Mouse (Mus musculus) liver, postnatal 0 days (tissue): ENCODE measurements around the gene Znhit2.

Experiments used
- CTCF ChIP-seq: sonication (generic); IDR thresholded peaks from 2 replicates; pipeline ENCODE4 v1.5.1; 2016; ENCODE audit warnings: antibody characterized with exemption, low read depth
- EP300 ChIP-seq: IDR thresholded peaks from 2 replicates; pipeline ENCODE4 v1.6.1; 2016; ENCODE audit warnings: antibody characterized with exemption, low read depth, mild to moderate bottlenecking

DNA sequence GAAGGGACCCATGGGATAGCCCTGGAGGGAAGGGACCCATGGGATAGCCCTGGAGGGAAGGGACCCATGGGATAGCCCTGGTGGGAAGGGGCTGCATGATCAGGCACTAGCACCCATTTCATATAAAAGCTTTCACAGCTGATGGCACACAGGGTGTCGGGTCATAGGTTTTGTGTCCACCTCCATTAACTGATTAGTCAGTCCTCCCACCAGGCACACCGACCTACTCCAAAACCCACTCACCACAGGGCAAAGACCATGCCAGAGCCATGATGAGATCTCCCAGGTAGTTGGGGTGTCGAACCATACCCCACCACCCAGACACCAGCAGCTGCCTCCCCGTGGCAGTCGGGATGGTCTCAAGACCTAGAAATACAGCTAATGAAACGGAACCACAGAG, 2.1 kb downstream of the Znhit2 start:
- TF ChIP-seq CTCF (no peak), EP300 (no peak)
